Mouse (Mus musculus): ENCODE data around the gene Gabrb2.

DNA sequence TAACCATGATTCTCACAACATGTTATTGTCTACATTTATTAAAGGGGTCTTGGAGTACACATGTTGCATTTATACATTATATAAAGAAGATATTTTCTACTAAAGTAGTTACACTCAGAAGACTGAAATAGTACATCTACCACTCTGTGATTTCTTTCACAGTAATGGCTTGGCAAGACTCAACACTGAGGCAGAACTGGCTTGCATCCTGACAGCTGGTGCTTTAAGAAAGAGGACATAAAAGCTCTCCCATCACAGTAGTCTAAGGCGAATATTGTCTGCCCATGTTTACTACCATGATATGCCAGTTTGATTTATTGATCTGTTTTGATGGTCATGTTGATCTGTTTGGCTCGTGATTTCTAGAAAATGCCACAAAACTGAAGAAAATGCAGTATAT is 19.4 kb downstream of the Gabrb2 start:
- TF ChIP-seq ZC3H11A (IDR thresholded peaks at IDR 0.05; ENCODE audit: low read depth, low read length), result no peak
- TF ChIP-seq CTCF (conservative IDR thresholded peaks at IDR 0.05 in 1 of 2, IDR thresholded peaks at IDR 0.05 in 1 of 2; ENCODE audit: low read depth in 2 of 2, low read length in 2 of 2), result no peak
- no peak for TF ChIP-seq POLR2A (IDR thresholded peaks at IDR 0.05; ENCODE audit: low read depth, low read length)
- TF ChIP-seq USF1 (IDR thresholded peaks at IDR 0.05; ENCODE audit: low read depth, low read length), result no peak
- TF ChIP-seq E2F4 (IDR thresholded peaks at IDR 0.05; ENCODE audit: insufficient replicate concordance, low read depth, low read length), result no peak
- no peak for TF ChIP-seq ZNF384 (IDR thresholded peaks at IDR 0.05; ENCODE audit: low read depth, low read length)
- TF ChIP-seq TCF12 (IDR thresholded peaks at IDR 0.05; ENCODE audit: low read depth, low read length), result no peak
- TF ChIP-seq KAT2A (IDR thresholded peaks at IDR 0.05; ENCODE audit: insufficient replicate concordance, low read length), result no peak
- no peak for TF ChIP-seq MAFK (IDR thresholded peaks at IDR 0.05; ENCODE audit: insufficient replicate concordance, low read length)
- no peak for TF ChIP-seq SIN3A (IDR thresholded peaks at IDR 0.05; ENCODE audit: low read length)
- no peak for TF ChIP-seq JUND (conservative IDR thresholded peaks at IDR 0.05; ENCODE audit: low read depth, low read length)
- TF ChIP-seq BHLHE40 (IDR thresholded peaks at IDR 0.05; ENCODE audit: low read depth, low read length), result no peak
- no peak for TF ChIP-seq NELFE (IDR thresholded peaks at IDR 0.05; ENCODE audit: low read depth, low read length)
- TF ChIP-seq ZKSCAN1 (IDR thresholded peaks at IDR 0.05; ENCODE audit: borderline replicate concordance, low read depth, low read length), result no peak
